Mouse (Mus musculus): ENCODE measurements at regions not wholly inside any gene's neighbourhood (a gene's known extent, or its start where the extent isn't known, plus 50 kb on each side); places are given as distances from the start of the nearest gene placed in this dataset.

DNA sequence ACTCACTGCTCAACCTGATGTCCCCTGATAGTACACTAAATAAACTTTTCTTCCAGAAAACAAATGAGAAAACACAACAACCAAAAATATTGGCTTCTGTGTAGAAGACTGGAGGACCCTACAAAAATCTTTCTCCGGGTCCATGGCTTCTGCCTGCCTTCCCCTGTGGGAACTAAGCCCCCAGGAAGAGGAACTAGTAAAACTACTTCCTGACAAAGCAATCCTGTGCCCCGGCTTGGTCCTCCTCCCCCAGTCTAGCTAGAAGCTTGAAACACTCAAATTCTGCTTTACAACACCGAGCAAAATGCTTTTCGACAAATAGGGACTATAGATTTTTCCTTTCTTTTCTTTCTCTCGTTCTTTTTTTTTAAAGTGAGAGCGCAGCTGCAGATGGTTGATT is 51.3 kb upstream of the Mki67 start:
- DNase-seq, result no peak

DNA sequence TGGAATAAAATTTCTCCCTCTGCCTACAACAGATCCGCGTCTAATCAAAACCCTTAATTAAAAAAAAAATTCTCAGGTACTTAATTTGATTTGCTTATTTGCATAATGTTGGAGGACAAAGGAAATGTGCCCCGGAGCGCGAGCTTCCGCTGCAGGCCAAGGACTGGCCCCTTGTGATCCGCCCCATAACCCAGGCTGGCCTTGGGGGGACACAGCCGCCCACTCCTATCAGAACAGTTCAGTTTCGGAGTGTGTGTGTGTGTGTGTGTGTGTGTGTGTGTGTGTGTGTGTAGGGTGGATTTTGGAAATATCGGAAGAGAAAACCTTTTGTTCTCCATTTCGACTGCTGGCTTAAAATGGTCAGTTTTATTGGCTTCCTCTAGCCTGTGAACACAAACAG is 51.9 kb upstream of the Mki67 start:
- no peak for DNase-seq

DNA sequence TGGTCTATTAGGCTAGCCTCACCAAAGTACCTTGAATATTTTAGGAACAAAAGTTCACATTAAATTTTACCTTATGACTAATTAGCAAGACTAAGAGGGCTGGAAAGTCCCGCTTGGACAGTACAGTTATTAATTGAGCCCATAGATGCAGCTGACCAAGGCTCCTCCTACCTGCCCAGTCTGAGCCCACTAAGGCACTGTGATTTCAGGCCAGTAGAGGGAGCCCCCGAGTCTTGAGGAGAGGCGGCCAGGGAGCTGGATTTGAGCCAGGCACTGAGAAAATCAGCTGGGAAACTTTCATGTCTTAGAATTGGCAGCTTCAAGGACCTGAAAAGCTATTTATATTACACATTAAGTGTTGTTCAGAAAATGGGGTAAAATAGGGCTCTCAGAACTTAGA is 52.4 kb upstream of the Mki67 start:
- DNase-seq, result peak; percentile 88

DNA sequence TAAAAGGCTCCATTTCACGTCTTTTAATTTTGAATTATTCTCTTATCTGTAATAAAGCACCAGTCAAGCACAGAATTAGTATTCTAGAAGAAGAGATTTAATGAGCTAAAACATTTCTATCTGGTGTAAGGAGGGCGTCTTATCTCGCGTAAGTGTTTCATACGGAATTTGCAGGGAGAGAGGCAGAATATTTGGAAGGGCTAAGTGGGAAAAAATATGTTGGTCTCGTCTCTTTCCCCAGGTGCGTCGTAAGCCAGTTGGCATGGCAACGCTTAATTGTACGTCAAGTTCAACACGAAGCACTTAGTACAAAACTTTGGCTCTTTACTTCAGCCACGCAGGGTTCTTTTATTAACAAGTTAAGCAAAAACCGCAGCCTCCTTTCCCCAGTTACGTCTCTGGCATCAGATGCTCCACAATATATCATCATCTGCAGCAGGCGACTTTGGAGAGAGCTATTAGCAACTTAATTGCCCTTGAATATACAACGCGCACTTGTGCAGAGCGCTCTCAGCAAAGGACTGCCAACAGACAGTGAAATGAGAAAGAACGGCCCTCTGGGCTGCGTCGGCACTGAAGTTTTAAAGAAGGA is 53.0 kb upstream of the Mki67 start:
- DNase-seq, result no peak

DNA sequence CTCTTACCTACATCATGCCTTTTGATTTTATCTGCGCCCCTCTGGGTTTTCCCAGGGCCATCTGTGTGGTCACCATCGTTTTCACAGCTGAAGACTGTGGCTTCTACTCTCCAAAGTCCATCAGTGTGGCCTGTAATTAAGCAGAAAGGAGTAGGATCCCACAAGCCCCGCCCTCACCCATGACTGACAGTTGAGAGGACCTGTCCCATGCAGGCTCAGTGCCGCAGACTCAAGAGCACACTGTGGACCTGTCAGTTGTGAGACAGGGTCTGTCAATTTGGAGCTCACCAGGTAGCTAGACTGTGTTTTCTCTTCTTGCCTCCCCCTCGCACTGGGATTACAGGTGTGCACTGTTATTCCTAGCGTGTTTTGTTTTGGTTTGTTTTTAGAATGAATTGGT is 53.9 kb upstream of the Mki67 start:
- DNase-seq, result no peak

DNA sequence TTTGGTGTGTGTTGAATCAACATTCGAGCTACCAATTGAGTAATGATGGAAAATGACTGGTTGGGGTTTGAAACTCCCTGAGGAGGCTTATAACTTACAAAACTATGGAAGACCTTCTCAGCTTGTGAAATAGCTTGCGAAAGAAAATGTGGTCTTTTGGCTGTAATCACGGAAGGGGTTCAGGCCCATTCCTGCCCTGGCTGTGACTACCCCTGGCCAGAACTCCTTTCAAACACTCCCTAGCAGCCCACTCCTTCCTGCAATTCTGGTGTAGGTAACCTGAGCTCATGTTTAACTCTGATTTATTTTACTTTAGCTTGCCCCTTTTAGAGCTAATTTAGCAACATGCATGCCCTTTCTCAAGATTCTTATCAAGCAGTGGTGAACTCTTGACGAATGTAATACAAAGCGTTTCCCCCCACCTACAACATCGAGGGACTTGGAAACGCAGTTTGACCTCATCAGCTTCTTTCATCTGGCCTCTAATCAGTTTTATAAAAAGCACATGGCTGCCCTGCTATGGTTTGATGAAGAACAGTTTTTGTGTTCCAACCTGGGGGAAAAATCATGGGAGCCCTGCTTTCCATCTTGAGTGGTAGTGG is 59.8 kb upstream of the Mki67 start:
- DNase-seq, result peak; percentile 53

DNA sequence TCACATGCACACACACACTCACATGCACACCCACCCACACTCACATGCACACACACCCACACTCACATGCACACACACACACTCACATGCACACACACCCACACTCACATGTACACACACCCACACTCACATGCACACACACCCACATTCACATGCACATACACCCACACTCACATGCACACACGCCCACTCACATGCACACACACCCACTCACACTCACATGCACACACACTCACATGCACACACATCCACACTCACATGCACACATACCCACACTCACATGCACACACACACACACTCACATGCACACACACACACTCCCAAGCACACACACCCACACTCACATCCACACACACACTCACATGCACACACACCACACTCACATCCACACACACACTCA is 74.0 kb upstream of the Mki67 start:
- DNase-seq, result no peak

DNA sequence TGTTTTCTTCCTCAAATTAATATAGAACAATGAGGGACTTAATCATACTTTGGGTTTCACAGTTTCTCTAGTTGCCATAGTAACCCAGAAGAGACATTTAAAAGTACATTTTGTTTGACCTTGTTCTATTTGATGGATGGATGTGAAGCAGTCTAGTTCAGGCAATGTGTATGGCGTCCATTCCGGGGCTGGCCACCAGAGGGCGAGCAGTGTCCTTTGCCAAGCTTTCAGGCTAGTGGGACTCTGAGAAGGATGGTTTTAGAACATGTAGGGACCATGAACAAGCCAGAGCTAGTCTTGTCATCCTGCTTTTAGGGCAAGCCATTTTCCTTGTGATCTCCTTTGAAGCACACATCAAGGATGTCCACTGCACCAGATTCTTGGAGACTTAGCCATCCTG is 74.8 kb upstream of the Mki67 start:
- peak; percentile 81 for DNase-seq

DNA sequence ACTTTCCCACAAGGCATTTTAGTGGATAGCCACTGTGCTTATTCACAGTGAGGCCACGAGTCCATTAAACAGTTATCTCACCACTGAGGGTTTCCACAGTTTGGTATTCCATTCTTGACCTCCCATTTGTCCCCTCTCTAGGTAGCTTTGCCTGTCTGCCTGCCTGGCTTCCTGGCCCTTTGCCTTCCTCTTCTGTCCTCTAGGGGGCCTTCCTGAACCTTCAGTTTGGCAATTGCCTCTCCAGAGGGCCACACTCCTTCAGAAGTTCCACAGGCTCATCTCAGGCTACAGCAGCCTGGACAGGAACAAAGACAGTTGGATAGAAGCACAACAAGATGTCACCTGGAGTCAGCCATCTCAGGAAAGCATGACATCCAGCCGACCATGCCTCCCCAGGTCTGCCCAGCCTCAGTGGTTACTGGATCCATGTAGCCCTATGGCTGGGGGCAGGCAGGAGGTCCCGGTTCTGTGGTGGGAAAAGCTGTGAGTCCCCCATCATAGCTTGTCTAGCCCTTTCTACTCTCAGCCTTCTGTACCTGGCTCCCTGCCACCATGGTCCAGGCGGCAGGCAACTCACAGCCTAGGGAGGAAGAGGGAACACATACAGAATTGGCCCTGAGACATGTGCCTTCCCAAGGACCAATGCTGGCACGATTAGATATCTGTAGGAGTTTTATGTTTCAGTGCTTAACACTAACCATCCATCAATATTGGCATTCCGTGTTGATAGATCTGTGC is 76.0 kb upstream of the Mki67 start:
- no peak for DNase-seq

DNA sequence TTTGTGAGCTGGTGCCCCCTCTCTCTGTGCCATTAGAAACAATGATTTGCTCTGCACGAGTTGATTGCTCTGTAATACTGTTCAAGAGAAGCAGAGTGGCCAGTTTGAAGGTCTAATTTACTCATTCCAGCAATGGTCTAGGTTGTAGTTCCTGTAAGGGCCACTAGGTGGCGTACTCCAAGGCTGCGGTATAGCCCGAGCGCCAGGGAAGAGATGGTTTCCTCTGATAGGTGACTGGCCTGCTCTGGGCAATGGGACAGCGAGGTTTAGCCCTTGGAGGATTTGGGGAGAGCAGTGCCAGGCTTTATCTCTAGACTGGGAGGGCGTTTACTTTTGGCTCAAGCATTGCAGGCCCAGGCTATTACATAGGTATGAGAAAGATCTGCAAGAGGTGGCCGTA is 76.8 kb upstream of the Mki67 start:
- DNase-seq, result peak; percentile 63

DNA sequence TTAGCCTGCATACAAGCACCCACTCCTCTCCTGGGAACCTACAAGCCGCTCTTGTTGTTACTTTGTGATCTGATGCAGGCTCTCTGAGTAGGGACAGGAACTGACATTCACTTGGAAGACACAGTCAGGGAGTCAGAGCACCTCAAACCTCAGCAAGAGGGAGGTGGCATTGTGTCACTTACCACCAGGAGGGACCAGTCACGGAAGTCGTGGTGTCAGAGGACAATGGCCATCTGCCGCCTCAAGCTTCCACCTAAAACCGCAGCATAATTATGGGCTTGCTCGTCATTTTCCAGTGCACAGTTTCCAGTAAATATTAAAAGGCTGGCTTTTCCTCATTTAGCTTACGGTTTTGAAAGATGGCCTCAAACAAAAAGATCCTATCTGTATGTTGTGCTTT is 78.1 kb upstream of the Mki67 start:
- no peak for DNase-seq

DNA sequence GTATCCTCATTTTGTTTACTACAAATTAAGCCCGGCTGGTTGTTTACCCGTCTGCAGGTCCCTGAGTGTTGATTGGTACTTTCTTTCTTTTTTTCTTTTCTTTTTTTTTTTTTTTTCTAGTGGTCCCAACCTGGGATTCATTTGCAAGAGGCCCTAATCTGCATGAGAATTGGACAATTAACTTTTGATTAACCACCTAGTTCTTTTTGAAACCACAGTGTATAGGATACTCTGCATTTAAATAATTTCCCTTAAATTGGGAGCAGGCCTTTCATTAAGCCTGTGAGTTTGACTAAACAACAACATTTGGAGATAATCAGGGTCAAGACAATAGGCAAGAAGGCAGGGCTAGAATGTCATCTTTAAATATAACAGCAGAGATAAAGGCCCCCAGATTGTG is 78.5 kb upstream of the Mki67 start:
- no peak for DNase-seq

DNA sequence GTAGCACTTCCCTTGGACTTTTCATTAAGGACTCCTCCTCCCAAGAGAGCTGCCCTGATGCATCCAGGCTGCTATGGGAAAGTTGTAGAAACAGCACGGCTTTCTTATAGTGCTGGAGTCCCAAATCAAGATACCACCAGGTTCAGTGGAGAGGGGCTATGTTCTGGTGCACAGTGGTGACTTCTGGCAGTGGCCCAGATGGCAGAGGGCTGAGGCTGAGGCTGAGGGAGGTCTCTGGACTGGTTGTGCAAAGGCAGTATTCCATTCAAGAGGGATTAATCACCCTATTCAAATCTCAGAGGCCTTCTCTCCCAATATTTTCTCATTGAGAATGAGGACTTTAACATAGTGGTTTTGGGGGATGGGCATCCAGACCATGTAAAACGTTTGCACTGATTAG is 82.3 kb upstream of the Mki67 start:
- DNase-seq, result no peak

DNA sequence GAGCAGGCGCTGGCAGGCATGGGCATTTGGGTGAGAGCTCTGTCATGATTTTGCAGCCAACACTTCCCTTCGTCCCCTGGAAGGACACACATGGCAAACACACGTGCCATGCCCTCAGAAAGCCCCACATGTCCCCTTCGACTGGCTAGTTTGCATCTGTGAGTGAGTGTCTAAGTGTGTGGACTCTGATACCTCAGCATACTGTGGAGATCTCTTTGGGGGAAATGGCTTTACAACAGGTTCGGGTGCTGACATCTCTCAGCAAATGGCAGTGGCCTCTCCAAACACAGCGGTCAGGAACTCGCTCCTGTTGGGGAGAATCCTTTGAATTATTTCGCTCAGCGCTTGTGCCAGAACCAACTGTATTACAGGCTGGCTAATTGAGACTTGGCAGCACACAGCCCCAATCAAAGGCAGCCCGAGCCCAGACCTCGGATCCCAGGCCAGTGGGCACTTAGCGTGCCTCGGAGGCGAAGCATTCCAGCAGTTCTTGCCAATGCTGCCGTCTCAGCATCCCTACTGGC is 86.5 kb upstream of the Mki67 start:
- no peak for DNase-seq

DNA sequence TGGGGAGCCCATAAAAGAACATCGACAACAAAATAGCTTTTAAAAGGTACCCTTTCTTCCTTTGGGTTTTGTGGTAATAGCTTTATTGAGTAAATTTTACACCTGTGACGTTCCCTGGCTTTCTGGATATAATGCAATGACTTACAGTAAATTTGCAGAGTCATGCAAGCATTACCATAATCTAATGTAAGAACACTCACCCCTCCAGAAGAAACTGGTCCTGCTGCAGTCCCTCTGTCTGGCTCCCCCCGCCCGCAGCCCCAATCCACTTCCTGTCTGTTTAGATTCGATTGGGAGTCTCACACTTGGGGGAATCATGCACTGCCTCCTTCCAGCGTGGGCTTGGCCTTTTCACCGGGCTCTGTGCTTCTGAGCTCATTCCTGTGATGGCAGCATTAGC is 88.6 kb upstream of the Mki67 start:
- no peak for DNase-seq

DNA sequence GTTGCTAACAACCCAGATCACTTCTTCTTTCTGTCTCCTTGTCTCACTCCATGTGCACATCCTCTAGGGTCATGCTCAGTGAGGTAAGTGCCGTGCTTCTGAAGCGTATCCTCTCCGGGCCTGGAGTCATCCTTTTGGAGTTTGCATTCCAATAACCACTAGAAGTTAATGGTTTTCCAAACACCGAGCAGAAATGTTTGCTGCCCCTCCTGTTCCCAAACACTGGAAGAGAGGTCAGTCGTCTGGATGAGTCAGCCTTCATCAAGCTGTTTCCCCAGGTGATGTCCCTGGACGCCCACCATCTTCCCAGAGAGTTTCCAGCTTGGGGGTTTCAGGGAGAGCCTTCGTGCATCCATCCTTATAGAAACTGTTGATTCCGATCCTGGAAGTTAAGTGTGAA is 90.0 kb upstream of the Mki67 start:
- no peak for DNase-seq

DNA sequence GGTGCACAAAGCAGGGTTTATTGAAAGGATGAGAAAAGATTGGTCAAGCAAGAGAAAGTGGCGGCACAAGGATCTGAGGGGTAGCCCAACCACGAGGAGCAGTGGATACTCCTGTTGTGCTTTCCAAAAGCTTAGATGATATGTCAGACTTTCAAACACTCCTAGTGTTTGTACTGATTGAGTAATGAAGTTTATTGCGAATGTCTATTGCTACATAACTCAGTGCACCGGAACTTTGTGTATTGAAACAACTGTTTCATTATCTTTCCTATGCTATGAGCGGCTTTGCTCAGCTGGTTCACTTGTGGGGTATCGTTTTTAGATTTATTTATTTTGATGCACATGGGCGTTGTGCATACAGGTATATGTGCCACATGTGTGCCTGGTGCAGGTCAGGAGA is 90.5 kb upstream of the Mki67 start:
- DNase-seq, result no peak

DNA sequence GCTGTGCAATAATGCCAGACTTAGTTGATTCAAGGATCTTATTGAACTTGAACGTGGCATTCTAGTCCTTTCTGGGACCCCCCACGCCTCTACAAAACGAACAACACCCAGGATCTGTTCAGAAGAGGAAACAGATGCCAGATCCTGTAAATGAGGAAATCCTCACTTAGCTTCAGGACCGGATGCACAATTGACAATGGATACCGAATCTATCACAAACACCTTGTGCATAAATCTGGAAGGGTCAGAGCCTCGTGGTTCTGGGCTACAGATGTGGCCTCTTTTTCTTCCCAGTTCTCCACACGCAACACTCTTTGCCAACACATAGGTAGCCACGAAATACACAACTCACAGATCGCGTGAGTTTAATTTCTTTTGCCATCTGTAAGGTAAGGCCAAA is 93.0 kb upstream of the Mki67 start:
- no peak for DNase-seq

DNA sequence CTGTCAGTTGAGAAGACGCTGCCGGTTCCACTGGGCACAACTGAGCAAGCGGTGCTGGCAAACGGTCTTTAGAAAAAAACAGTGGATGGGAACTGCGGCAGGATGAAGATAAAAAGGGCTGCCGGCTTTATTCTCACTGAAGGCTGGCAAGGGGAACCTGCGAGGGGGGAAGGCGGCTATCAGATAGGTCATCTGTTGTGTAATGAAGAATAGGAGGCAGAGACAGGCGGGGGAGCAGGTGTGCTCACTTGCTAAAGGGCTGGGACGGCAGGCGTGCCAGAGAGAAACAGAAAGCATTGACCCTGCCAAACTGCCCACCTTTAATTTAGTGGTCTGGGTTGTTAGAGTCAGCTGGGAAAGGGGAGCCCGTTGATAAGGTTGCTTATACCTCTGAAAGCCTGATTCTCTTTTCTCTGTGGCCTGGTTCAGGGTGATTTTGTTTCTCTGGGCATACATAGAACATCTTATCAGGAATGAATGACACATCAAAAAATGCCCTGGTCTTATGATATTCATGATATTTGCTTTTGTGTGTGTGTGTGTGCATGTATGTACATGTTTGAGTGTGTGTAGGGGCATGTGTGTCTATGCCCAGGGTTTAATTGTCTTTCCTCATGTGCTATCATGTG is 93.7 kb upstream of the Mki67 start:
- DNase-seq, result no peak

DNA sequence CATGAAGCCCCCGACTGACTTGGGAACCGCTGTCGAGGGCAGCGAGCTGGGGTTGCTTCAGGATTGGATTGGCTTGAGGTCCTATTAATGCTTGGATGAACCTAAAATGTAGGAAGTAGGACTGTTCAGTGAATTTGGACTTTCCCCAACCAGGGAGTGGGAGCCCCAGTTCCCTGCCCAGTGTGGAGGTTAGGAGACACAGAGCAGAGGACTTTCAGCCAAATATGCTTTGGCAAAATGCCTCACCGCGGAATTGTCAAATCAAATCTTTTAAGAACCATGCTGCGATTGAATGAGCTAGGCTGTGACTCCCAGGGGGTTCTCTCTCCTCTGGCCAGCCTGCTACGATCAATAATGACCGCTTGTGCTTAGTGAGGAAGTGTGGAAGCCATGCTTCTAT is 94.8 kb upstream of the Mki67 start:
- DNase-seq, result no peak

DNA sequence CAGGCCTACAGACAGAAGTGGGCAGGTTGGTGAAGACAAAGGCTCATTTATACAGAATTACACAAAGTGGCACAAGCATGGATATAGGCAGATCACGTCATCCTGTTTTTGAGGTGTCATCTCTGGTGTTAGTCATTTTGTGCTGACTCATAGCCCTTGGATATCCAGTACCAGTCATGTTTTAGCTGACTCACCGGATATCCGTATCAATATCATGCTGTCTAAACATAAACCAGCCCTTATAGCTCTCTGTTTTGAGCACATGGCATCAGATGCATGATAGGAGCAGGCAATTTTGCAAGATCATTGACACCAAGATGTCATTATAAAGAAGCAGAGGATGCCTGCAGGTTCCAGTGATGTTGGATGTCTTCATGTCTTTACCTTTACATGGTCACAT is 97.5 kb upstream of the Mki67 start:
- no peak for DNase-seq

DNA sequence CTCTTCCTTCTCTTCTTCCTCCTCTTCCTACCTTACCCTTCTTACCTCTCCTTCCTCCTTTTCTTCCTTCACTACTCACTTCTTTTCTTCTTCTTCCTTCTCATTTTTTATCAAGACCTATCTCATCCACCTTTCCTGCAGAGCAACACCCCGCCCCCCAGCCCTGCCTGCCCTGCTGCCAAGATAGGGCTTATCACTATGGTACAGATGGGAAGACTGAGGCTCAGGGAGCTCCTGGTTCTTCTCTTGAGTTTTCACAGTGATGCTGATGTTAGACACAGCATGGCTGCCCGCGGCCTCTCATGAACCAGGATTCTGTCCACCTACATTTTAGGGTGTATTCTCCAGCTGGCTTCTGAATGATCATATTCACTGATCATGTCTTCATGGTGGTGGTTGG is 100.0 kb upstream of the Mki67 start:
- no peak for DNase-seq

DNA sequence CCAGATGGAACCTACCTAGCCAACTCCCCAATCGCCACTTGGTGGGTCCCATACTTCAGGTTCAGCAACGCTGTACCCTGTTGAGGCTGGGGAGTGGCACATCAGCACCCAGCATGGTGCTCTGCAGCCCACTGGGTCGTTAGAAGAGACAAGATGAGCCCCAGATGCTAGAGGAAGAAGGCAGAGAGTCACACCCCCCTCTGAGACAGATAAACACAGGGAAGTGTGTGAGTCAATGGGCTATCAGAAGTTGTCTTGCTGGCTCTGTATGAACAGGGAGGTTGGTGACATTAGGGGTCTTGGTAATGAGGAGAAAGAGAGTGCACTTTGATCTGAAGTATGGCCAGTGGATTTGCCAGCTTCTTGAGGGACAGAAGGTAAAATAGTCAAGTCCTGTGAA is 101.7 kb upstream of the Mki67 start:
- DNase-seq, result no peak

DNA sequence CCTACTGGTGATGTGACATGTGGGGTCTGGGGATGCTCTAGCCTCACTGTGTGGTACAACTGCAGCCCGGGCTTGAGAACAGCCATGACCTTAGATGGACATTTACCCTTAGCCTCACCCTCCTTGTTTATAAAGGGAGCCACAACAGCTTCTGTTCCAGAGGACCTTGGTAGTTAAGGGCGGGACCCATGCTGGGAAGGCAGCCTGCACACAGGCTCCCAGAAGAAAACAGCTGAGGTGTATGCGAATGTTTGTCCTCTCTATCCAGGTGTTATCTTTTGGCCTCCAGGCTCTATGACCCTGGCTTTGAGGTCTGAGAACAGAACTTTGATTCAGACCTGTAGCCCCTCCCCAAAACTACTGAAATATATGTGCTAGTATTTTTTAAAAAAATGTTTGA is 102.1 kb upstream of the Mki67 start:
- DNase-seq, result no peak

All from embryo, embryonic 11 days (tissue).